8 mouse cellular contexts compared by ENCODE assay signal in genomic region chr4:130306796-130307630, GRCm38 (mm10). TPM values are rescaled to one million over a fixed set of nuclear protein-coding genes. Genes with fewer than 3 reads are reported as not detected.
DNase-seq lines count a peak whose midpoint lies in the region; ATAC-seq and TF ChIP-seq lines count a peak whose summit lies in the region.

No protein-coding gene starts in this region.

- in situ Hi-C loops in ES-E14 (cut with MboI; ENCODE audit: low sequenced_read_pairs in 2 of 2, unreplicated experiment in 2 of 2) = no loop called here

- H3K9me3 ChIP-seq in ES-E14 (ENCODE audit: control insufficient read depth, insufficient read depth, low read depth, low read length) = no peaks in the 10 kb centered on the region
- no peaks in the 10 kb centered on the region for H3K9me3 ChIP-seq in intestine, embryonic 16.5 days (ENCODE audit: control insufficient read depth, low read length)
- H3K9me3 ChIP-seq in midbrain, embryonic 14.5 days (ENCODE audit: control insufficient read depth, low read length) = no peaks in the 10 kb centered on the region

- 0 out of 2 replicates have a peak overlapping the region, but pooled peaks have one; percentile 7 for H3K9ac ChIP-seq in ES-E14 (ENCODE audit: insufficient read depth, low read depth, low read length, poor library complexity, severe bottlenecking)
- no peak overlapping the region for H3K9ac ChIP-seq in intestine, embryonic 16.5 days (ENCODE audit: low read depth, low read length)
- no peak overlapping the region for H3K9ac ChIP-seq in midbrain, embryonic 14.5 days (replicated peaks; ENCODE audit: low read length)

- H3K4me1 ChIP-seq in ES-E14 (ENCODE audit: control insufficient read depth in 2 of 2, insufficient read depth in 2 of 2, low read length in 2 of 2, poor library complexity in 1 of 2) = peaks cover 12 to 37% of the 10 kb centered on the region in 2 experiments
- peaks cover 5% of the 10 kb centered on the region for H3K4me1 ChIP-seq in intestine, embryonic 16.5 days (ENCODE audit: control insufficient read depth, insufficient read depth, low read length)
- peaks cover 12% of the 10 kb centered on the region; the same call in 1 of the 2 replicates for H3K4me1 ChIP-seq in midbrain, embryonic 14.5 days (ENCODE audit: control insufficient read depth, insufficient read depth, low read length)

- DNase-seq in ES-E14 (ENCODE audit: low read depth, low spot score) = no peak
- peak; percentile 45 for DNase-seq in adrenal gland, postnatal 25 days
- peak; percentile 80 for DNase-seq in gastrocnemius, postnatal 25 days
- DNase-seq in midbrain, embryonic 14.5 days = no peak
- DNase-seq in left cerebral cortex, postnatal 25 days (ENCODE audit: low spot score in 2 of 2) = no peak
- DNase-seq in right cerebral cortex, postnatal 14 days = no peak

- H3K36me3 ChIP-seq in ES-E14 (ENCODE audit: control insufficient read depth, insufficient read depth, low read length, poor library complexity, severe bottlenecking) = peaks cover 12% of the 10 kb centered on the region; the same call in 1 of the 2 replicates
- H3K36me3 ChIP-seq in intestine, embryonic 16.5 days (ENCODE audit: control insufficient read depth, insufficient read depth, low read length) = no peaks in the 10 kb centered on the region
- H3K36me3 ChIP-seq in midbrain, embryonic 14.5 days (ENCODE audit: control insufficient read depth, insufficient read depth, low read length) = no peaks in the 10 kb centered on the region

- peaks cover 17% of the 10 kb centered on the region for H3K27me3 ChIP-seq in intestine, embryonic 16.5 days (replicated peaks; ENCODE audit: control insufficient read depth, insufficient read depth, low read length)
- H3K27me3 ChIP-seq in midbrain, embryonic 14.5 days (ENCODE audit: control insufficient read depth, insufficient read depth, low read length) = peaks cover 24% of the 10 kb centered on the region

- H3K4me2 ChIP-seq in intestine, embryonic 16.5 days (ENCODE audit: low read depth, low read length) = peak overlapping the region; percentile 97
- peak overlapping the region; percentile 90 for H3K4me2 ChIP-seq in midbrain, embryonic 14.5 days (ENCODE audit: low read length)

- intact Hi-C loops in left cerebral cortex, postnatal 25 days (cut with DNase I) = no loop called here

- peak; percentile 24; the same call in 1 of the 2 replicates for ATAC-seq in intestine, embryonic 16.5 days
- ATAC-seq in midbrain, embryonic 14.5 days (ENCODE audit: low FRiP score, low TSS enrichment) = no peak
- no peak for ATAC-seq in megakaryocyte-erythroid progenitor cell, adult 5-6 weeks (replicated peaks; ENCODE audit: low FRiP score, low TSS enrichment, poor library complexity, severe bottlenecking)

- H3K4me3 ChIP-seq in ES-E14 (ENCODE audit: insufficient read depth in 1 of 2, low read depth in 1 of 2, low read length in 2 of 2, poor library complexity in 1 of 2, severe bottlenecking in 1 of 2) = peak overlapping the region; percentile 14 to 26; a peak in 2 of 4 replicates
- H3K4me3 ChIP-seq in intestine, embryonic 16.5 days (ENCODE audit: low read length) = no peak overlapping the region
- H3K4me3 ChIP-seq in midbrain, embryonic 14.5 days (replicated peaks; ENCODE audit: low read depth, low read length) = no peak overlapping the region

- WGBS in intestine, embryonic 16.5 days = 73% methylated on average over 10 of the region's 10 CpGs
- WGBS in midbrain, embryonic 14.5 days = 81% methylated on average over 10 of the region's 10 CpGs

- H3K27ac ChIP-seq in ES-E14 (ENCODE audit: insufficient read depth, low read depth, low read length, poor library complexity, severe bottlenecking) = peak overlapping the region; percentile 54; the same call in 1 of the 2 replicates
- no peak overlapping the region for H3K27ac ChIP-seq in intestine, embryonic 16.5 days (ENCODE audit: low read length)
- H3K27ac ChIP-seq in midbrain, embryonic 14.5 days (replicated peaks; ENCODE audit: low read depth, low read length) = no peak overlapping the region

TF ChIP-seq in ES-E14, 5 proteins besides CTCF, POLR2A, EP300 and RAD21:
- TF ChIP-seq MAFK (IDR thresholded peaks at IDR 0.05; ENCODE audit: insufficient read depth, low read depth, low read length) (0 out of 2 replicates have a peak, but pooled peaks have one; percentile 56), ZC3H11A (IDR thresholded peaks at IDR 0.05; ENCODE audit: borderline replicate concordance, low read depth, low read length) (no peak), ZNF384 (IDR thresholded peaks at IDR 0.05; ENCODE audit: low read depth, low read length) (no peak), HCFC1 (IDR thresholded peaks at IDR 0.05; ENCODE audit: borderline replicate concordance, insufficient read depth, low read length) (no peak), CHD2 (IDR thresholded peaks at IDR 0.05; ENCODE audit: low read depth, low read length) (no peak)

RNA-seq across cellular contexts. Expression of gene Fabp3, which starts 1.4 kb away (rescaled TPM):
- 97.5 and 145 TPM in 2 replicates for total RNA-seq in ES-E14 (2012; rRNA removed)
- 44.7 and 45.0 TPM in 2 replicates for total RNA-seq in adrenal gland, postnatal 25 days (2021)
- total RNA-seq in gastrocnemius, postnatal 25 days (2021) = 1,000 to 10,000 TPM in 1 of 2 experiments, 100 to 1,000 TPM in 1; 646 to 1,026 TPM
- polyA plus RNA-seq in intestine, embryonic 16.5 days (2015; fragmentation: Nextera tagmentation; extraction: Ambion mirVana) = 4.0 and 4.5 TPM in 2 replicates
- polyA plus RNA-seq in midbrain, embryonic 14.5 days (2014; fragmentation: Nextera tagmentation; extraction: Ambion mirVana) = 170 and 260 TPM in 2 replicates
- 100 to 1,000 TPM; 150 to 175 TPM for total RNA-seq in left cerebral cortex, postnatal 25 days (2021)
- not detected in 2 replicates for total RNA-seq in megakaryocyte-erythroid progenitor cell, adult 5-6 weeks (2014; fragmentation: Nextera tagmentation)
- total RNA-seq in megakaryocyte-erythroid progenitor cell, adult 5-6 weeks (2017) = not detected in 2 replicates

RNA-seq across cellular contexts. Expression of gene Gm10570, which starts 1.5 kb away (rescaled TPM):
- 0.49 TPM in 1 of 2 replicates, not detected in the other for total RNA-seq in ES-E14 (2012; rRNA removed)
- total RNA-seq in adrenal gland, postnatal 25 days (2021) = not detected in 2 replicates
- not detected for total RNA-seq in gastrocnemius, postnatal 25 days (2021)
- not detected in 2 replicates for polyA plus RNA-seq in intestine, embryonic 16.5 days (2015; fragmentation: Nextera tagmentation; extraction: Ambion mirVana)
- polyA plus RNA-seq in midbrain, embryonic 14.5 days (2014; fragmentation: Nextera tagmentation; extraction: Ambion mirVana) = 0.65 TPM in 1 of 2 replicates, not detected in the other
- 1 to 10 TPM in 1 of 2 experiments, under 1 TPM in 1; 0.80 to 1.7 TPM for total RNA-seq in left cerebral cortex, postnatal 25 days (2021)
- not detected in 2 replicates for total RNA-seq in megakaryocyte-erythroid progenitor cell, adult 5-6 weeks (2014; fragmentation: Nextera tagmentation)
- total RNA-seq in megakaryocyte-erythroid progenitor cell, adult 5-6 weeks (2017) = not detected in 2 replicates

RNA-seq across cellular contexts. Expression of gene Serinc2, which starts 28.0 kb away (rescaled TPM):
- 4.6 and 8.0 TPM in 2 replicates for total RNA-seq in ES-E14 (2012; rRNA removed)
- total RNA-seq in adrenal gland, postnatal 25 days (2021) = 0.85 and 0.90 TPM in 2 replicates
- total RNA-seq in gastrocnemius, postnatal 25 days (2021) = 10 to 100 TPM; 52.0 to 64.1 TPM
- polyA plus RNA-seq in intestine, embryonic 16.5 days (2015; fragmentation: Nextera tagmentation; extraction: Ambion mirVana) = 20.6 and 22.8 TPM in 2 replicates
- polyA plus RNA-seq in midbrain, embryonic 14.5 days (2014; fragmentation: Nextera tagmentation; extraction: Ambion mirVana) = 49.2 and 52.1 TPM in 2 replicates
- 1 to 10 TPM; 4.3 to 8.6 TPM for total RNA-seq in left cerebral cortex, postnatal 25 days (2021)
- not detected in 2 replicates for total RNA-seq in megakaryocyte-erythroid progenitor cell, adult 5-6 weeks (2014; fragmentation: Nextera tagmentation)
- total RNA-seq in megakaryocyte-erythroid progenitor cell, adult 5-6 weeks (2017) = not detected in 2 replicates

RNA-seq across cellular contexts. Expression of gene Zcchc17, which starts 52.7 kb away (rescaled TPM):
- total RNA-seq in ES-E14 (2012; rRNA removed) = 22.3 and 33.3 TPM in 2 replicates
- total RNA-seq in adrenal gland, postnatal 25 days (2021) = 40.3 and 43.1 TPM in 2 replicates
- total RNA-seq in gastrocnemius, postnatal 25 days (2021) = 10 to 100 TPM; 36.1 to 37.7 TPM
- polyA plus RNA-seq in intestine, embryonic 16.5 days (2015; fragmentation: Nextera tagmentation; extraction: Ambion mirVana) = 56.3 and 59.7 TPM in 2 replicates
- 98.7 and 101 TPM in 2 replicates for polyA plus RNA-seq in midbrain, embryonic 14.5 days (2014; fragmentation: Nextera tagmentation; extraction: Ambion mirVana)
- 10 to 100 TPM; 66.5 to 68.5 TPM for total RNA-seq in left cerebral cortex, postnatal 25 days (2021)
- 37.6 and 62.0 TPM in 2 replicates for total RNA-seq in megakaryocyte-erythroid progenitor cell, adult 5-6 weeks (2014; fragmentation: Nextera tagmentation)
- total RNA-seq in megakaryocyte-erythroid progenitor cell, adult 5-6 weeks (2017) = 80.6 and 99.6 TPM in 2 replicates

RNA-seq across cellular contexts. Expression of gene Snrnp40, which starts 52.9 kb away (rescaled TPM):
- 136 and 147 TPM in 2 replicates for total RNA-seq in ES-E14 (2012; rRNA removed)
- total RNA-seq in adrenal gland, postnatal 25 days (2021) = 34.9 and 36.3 TPM in 2 replicates
- 10 to 100 TPM; 10.9 to 11.2 TPM for total RNA-seq in gastrocnemius, postnatal 25 days (2021)
- 108 and 118 TPM in 2 replicates for polyA plus RNA-seq in intestine, embryonic 16.5 days (2015; fragmentation: Nextera tagmentation; extraction: Ambion mirVana)
- 98.8 and 113 TPM in 2 replicates for polyA plus RNA-seq in midbrain, embryonic 14.5 days (2014; fragmentation: Nextera tagmentation; extraction: Ambion mirVana)
- total RNA-seq in left cerebral cortex, postnatal 25 days (2021) = 10 to 100 TPM; 25.6 to 25.8 TPM
- 96.3 and 106 TPM in 2 replicates for total RNA-seq in megakaryocyte-erythroid progenitor cell, adult 5-6 weeks (2014; fragmentation: Nextera tagmentation)
- 83.7 and 96.3 TPM in 2 replicates for total RNA-seq in megakaryocyte-erythroid progenitor cell, adult 5-6 weeks (2017)

Comparison
In these comparisons a context has a peak if more than half of its experiments do, and no peak if none do; other contexts are left out.
1. DNase-seq: peak in adrenal gland, postnatal 25 days (single experiment) and gastrocnemius, postnatal 25 days (single experiment); none in ES-E14 (single experiment), midbrain, embryonic 14.5 days (single experiment), left cerebral cortex, postnatal 25 days (0 of 2) and right cerebral cortex, postnatal 14 days (single experiment).
2. H3K4me3 ChIP-seq: peak in ES-E14 (2 of 2); none in intestine, embryonic 16.5 days (single experiment) and midbrain, embryonic 14.5 days (single experiment).
3. RNA of gene Fabp3, which starts 1.4 kb away (total RNA-seq): 646 to 1,026 TPM in gastrocnemius, postnatal 25 days, 150 to 175 TPM in left cerebral cortex, postnatal 25 days, 97.5 to 145 TPM in ES-E14 and 44.7 to 45.0 TPM in adrenal gland, postnatal 25 days; not detected in megakaryocyte-erythroid progenitor cell, adult 5-6 weeks; every median in the first group is over 10 times any median in the second.